Mouse (Mus musculus) activated CD4-positive, CD25-positive, alpha-beta regulatory T cell (primary cell): ENCODE data around the gene Pate4. TPM values are rescaled to one million over a fixed set of nuclear protein-coding genes. Genes with fewer than 3 reads are reported as not detected.

Experiments
- polyA plus RNA-seq, 2 experiments: library from polyadenylated mRNA; unstranded; fragments of 100-300 nt; shearing (Covaris generic); gene quantifications; one replicate each; pipeline ENCODE4 v1.2.1; 2017

Pate4 gene
- polyA plus RNA-seq, result not detected

DNA sequence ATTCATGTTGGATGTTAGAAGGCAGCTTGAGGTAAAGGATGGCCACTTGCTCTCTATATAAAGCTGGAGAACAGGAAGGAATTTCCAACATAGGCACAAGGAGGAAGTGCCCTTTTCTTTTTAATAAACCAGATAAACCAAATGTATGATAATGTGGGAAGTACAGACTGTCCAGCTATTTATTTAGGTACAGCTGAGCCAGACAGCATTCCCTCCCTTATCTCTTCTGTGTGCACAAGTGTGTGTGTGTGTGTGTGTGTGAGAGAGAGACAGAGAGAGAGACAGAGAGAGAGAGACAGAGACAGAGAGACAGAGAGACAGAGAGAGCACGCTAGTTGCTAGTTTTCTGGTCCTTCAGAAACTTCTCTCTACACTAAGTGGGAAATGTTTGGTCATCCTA lies at the start of gene Pate4:
Gene Pate4, minus strand, starts transcription at position 101 of the 400 bp plus-strand sequence.

DNA sequence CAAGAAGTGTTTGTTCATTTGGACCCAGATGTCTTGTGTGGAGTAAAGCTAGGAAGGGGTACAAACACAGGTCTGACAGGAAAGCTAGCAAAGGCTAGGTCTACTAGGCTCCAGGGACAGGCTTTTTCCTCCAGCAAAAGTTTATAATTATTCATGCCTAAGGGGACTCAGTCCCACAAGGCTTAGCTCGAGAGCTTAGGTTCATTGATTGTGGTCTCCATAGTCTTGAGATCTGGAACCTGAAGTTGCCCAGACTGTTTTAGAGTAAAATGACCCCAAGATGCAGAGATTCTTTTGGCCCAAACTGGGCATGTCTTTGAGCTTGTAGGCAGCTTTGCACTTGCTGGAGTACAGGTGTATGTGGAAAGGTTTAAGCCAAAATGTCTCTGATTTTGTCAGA lies 36.4 kb upstream of the Pate4 start, which contains the start of gene Pate3:
Gene Pate3, minus strand, starts transcription at position 101 of the 400 bp plus-strand sequence.

DNA sequence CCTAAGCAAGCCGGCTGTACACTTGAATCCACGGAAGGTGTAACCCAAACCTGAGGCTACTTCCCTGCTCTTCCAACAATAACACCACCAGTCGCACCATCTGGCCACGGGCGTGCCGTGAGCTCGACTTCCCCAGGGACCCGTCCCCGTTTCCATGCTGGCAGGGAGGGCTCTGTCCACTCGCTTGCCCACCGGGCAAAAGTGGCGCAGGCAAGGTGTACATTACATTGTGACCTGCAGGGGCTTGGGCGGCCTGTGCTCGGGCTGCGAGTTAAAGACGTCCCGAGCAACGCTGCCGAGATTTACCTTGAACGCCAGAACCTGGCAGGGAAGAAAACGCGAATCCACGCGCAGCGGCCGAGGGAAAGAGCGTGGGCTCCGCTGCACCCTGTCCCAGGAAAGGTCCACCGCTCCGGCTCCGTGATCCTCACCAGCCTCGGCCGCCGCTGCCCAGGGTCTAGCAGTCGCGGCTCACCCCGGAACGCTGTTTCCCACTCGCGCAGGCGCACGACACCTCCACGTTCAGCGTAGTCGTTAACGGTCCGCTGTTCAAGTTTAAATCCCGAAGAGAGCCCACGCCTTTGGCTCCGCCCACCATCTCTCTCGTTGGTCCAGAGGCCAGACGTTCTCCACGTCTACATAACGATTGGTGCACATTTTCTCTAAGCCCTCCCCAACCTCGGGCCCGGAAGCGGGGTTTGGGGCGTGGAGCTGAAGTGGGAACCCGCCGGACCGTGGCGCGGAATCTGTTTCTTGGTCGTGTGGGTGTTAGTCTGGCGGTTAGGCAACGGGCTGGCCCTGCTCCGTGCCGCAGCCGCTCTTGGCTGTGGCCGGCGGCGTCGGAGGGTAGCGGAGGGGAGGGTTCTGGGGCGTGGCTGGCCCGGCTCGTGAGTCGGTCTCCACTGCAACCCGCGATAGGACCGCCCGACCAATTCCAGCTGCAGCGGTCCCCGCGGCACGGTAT lies 41.9 kb downstream of the Pate4 start, which contains the start of the genes Pate2 and Hyls1:
Gene Pate2, plus strand, starts transcription at position 714 of the 964 bp plus-strand sequence.
Gene Hyls1, minus strand, starts transcription at position 828 of the 964 bp plus-strand sequence.

DNA sequence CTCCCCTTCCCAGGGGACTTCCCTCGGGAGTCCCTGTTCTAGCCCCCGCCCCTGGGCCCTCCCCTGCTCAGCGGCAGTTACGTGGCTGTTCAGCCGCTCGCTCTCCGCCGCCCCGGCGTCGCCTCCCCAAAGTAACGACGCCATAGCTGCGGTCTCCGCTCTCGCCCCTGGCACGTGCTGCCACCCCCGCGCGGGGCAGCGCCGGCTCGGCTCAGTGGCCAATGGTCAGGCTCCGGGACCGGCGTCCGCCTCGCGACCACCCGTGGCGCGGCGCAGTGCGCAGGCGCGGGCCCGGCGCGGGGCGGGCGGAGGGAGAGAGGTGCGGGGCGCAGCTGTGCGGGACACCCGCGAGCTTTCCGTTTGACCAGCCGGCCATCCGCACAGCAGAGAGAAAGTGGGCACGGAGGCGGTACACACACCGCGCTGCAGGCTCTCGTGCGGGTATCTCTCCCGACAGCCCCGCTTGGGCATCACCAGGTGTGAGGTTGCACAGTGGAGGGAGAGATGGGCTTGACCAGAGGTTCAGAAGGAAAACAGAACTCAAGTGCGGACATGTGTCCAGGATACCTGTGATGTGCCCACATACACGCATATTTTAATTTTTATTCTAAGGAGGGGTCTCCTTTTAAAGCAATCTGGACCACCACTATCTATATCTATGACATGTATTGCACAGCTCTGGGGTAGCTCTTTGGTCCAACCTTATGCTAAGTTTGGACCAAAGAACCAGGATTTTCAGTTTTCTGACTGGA lies 53.3 kb downstream of the Pate4 start, which contains the start of the genes Ddx25 and Pus3:
Gene Ddx25, minus strand, starts transcription at position 272 of the 752 bp plus-strand sequence.
Gene Pus3, plus strand, starts transcription at position 339 of the 752 bp plus-strand sequence.

Other genes with a start within 250 kb of the Pate4 start
- gene Cdon, start 190.8 kb downstream of the Pate4 start, polyA plus RNA-seq, result 1 to 10 TPM; 5.9 to 6.5 TPM
- not detected for gene Gm1113, start 93.7 kb downstream of the Pate4 start, polyA plus RNA-seq
- gene Ddx25, start 53.4 kb downstream of the Pate4 start, polyA plus RNA-seq, result under 1 TPM; 0.04 to 0.29 TPM
- 10 to 100 TPM; 25.3 to 36.8 TPM for gene Pus3, start 53.3 kb downstream of the Pate4 start, polyA plus RNA-seq
- gene Pate2, start 41.7 kb downstream of the Pate4 start, polyA plus RNA-seq, result under 1 TPM in 1 of 2 experiments, not detected in 1; 0.69 TPM
- gene Hyls1, start 41.5 kb downstream of the Pate4 start, polyA plus RNA-seq, result 1 to 10 TPM; 5.5 to 7.8 TPM
- not detected for gene Pate3, start 36.3 kb upstream of the Pate4 start, polyA plus RNA-seq
- gene Pate1, start 75.4 kb upstream of the Pate4 start, polyA plus RNA-seq, result under 1 TPM; 0.16 TPM
- gene Gm17677, start 129.1 kb upstream of the Pate4 start, polyA plus RNA-seq, result not detected
- not detected for gene Gm17727, start 166.2 kb upstream of the Pate4 start, polyA plus RNA-seq
- gene Gm27235, start 178.2 kb upstream of the Pate4 start, polyA plus RNA-seq, result not detected
- not detected for gene D730048I06Rik, start 178.2 kb upstream of the Pate4 start, polyA plus RNA-seq
- gene 9230110F15Rik, start 232.2 kb upstream of the Pate4 start, polyA plus RNA-seq, result not detected